30 mouse cellular contexts compared by ENCODE assay signal in genomic region chr14:103234770-103235169, GRCm38 (mm10).
"Had no signal": no experiment of that assay in that cellular context is flagged by ENCODE, and none has a peak within 500 bp of the region (broad histone marks: within the 10 kb centered on the region; RNA-seq: fewer than 3 reads in every experiment).

No protein-coding gene starts in this region.

- ATAC-seq: liver, embryonic 12.5 days; liver, postnatal 0 days; lung, postnatal 0 days; midbrain, embryonic 15.5 days; midbrain, embryonic 16.5 days had no signal

- H3K4me1 ChIP-seq: limb, embryonic 10.5 days; limb, embryonic 12.5 days; limb, embryonic 13.5 days; limb, embryonic 15.5 days; liver, embryonic 12.5 days; liver, embryonic 13.5 days; liver, embryonic 15.5 days; lung, embryonic 15.5 days; midbrain, embryonic 15.5 days; neural tube, embryonic 12.5 days had no signal

- H3K4me2 ChIP-seq: limb, embryonic 12.5 days; limb, embryonic 13.5 days; limb, embryonic 15.5 days; liver, embryonic 11.5 days; liver, embryonic 12.5 days; liver, embryonic 13.5 days; liver, embryonic 15.5 days; lung, embryonic 14.5 days; lung, embryonic 15.5 days; midbrain, embryonic 12.5 days; midbrain, embryonic 15.5 days; neural tube, embryonic 12.5 days had no signal

- H3K4me3 ChIP-seq: left cerebral cortex, adult 2 months; limb, embryonic 10.5 days; limb, embryonic 12.5 days; limb, embryonic 13.5 days; limb, embryonic 15.5 days; liver, embryonic 12.5 days; liver, embryonic 13.5 days; liver, embryonic 15.5 days; lung, embryonic 15.5 days; megakaryocyte, embryonic 14.5 days; midbrain, embryonic 10.5 days; midbrain, embryonic 12.5 days; midbrain, embryonic 15.5 days; myocyte; neural tube, embryonic 12.5 days had no signal

- DNase-seq: left cerebral cortex, postnatal 4 days; liver; liver, postnatal 0 days; lung, adult 18-20 months; lung, adult 2 months; lung, embryonic 14.5 days; lung, postnatal 10 days; lung, postnatal 14 days; lung, postnatal 4 days; midbrain, embryonic 14.5 days had no signal

- H3K27me3 ChIP-seq: limb, embryonic 12.5 days; limb, embryonic 13.5 days; limb, embryonic 15.5 days; liver, embryonic 12.5 days; liver, embryonic 13.5 days; liver, embryonic 15.5 days; lung, embryonic 15.5 days; megakaryocyte, embryonic 14.5 days; midbrain, embryonic 12.5 days; midbrain, embryonic 15.5 days; neural tube, embryonic 12.5 days had no signal

- H3K9me3 ChIP-seq: limb, embryonic 10.5 days; limb, embryonic 12.5 days; limb, embryonic 13.5 days; limb, embryonic 15.5 days; liver, embryonic 12.5 days; liver, embryonic 13.5 days; liver, embryonic 15.5 days; lung, embryonic 15.5 days; megakaryocyte, embryonic 14.5 days; midbrain, embryonic 10.5 days; midbrain, embryonic 12.5 days; midbrain, embryonic 15.5 days; neural tube, embryonic 12.5 days had no signal

- H3K27ac ChIP-seq: left cerebral cortex, adult 2 months; limb, embryonic 10.5 days; limb, embryonic 12.5 days; limb, embryonic 13.5 days; limb, embryonic 15.5 days; liver, embryonic 12.5 days; liver, embryonic 13.5 days; liver, embryonic 14.5 days; liver, embryonic 15.5 days; lung, embryonic 15.5 days; macrophage; midbrain, embryonic 10.5 days; midbrain, embryonic 12.5 days; midbrain, embryonic 15.5 days; neural tube, embryonic 12.5 days had no signal

- H3K9ac ChIP-seq: limb, embryonic 12.5 days; limb, embryonic 13.5 days; limb, embryonic 15.5 days; liver, embryonic 12.5 days; liver, embryonic 13.5 days; liver, embryonic 14.5 days; liver, embryonic 15.5 days; liver, postnatal 0 days; lung, embryonic 14.5 days; lung, embryonic 15.5 days; midbrain, embryonic 12.5 days; midbrain, embryonic 15.5 days; neural tube, embryonic 12.5 days had no signal
